Mouse (Mus musculus) neural tube, embryonic 11.5 days (tissue): ENCODE data around the gene Gab1. TPM values are rescaled to one million over a fixed set of nuclear protein-coding genes. Genes with fewer than 3 reads are reported as not detected.

ENCODE experiments used
- polyA plus RNA-seq: library from polyadenylated mRNA; unstranded; fragments of >200 nt; fragmentation: Nextera tagmentation; extraction: Ambion mirVana; gene quantifications from 2 replicates; pipeline ENCODE4 v1.2.1, GENCODE M21; 2014

Gene Gab1
- polyA plus RNA-seq, 1 experiment from 2014 or later: 24.5 TPM

Other genes with a start within 250 kb of the Gab1 start
- 145 and 153 TPM in 2 replicates for gene Smarca5, start 141.0 kb downstream of the Gab1 start, polyA plus RNA-seq
- 29.8 and 32.0 TPM in 2 replicates for gene Usp38, start 134.4 kb upstream of the Gab1 start, polyA plus RNA-seq